Mouse (Mus musculus): ENCODE measurements around the gene Cct7. TPM values are rescaled to one million over a fixed set of nuclear protein-coding genes. Genes with fewer than 3 reads are reported as not detected.

The Cct7 gene
- total RNA-seq, 2 experiments from 2014 or later, result 203 to 224 TPM

Other genes with a start within 250 kb of the Cct7 start
- 100 to 1,000 TPM; 172 to 183 TPM for gene Sfxn5, start 118.1 kb upstream of the Cct7 start, total RNA-seq (2021)
- 10 to 100 TPM; 67.8 to 76.6 TPM for gene Rab11fip5, start 76.9 kb upstream of the Cct7 start, total RNA-seq (2021)
- gene Noto, start 27.6 kb upstream of the Cct7 start, total RNA-seq (2021), result not detected
- gene Smyd5, start 19.5 kb upstream of the Cct7 start, total RNA-seq (2021), result 10 to 100 TPM; 40.1 to 43.8 TPM
- gene Pradc1, start 456 bp downstream of the Cct7 start, total RNA-seq (2021), result 10 to 100 TPM; 24.6 to 31.4 TPM
- 100 to 1,000 TPM; 106 to 110 TPM for gene Fbxo41, start 51.5 kb downstream of the Cct7 start, total RNA-seq (2021)
- gene Egr4, start 62.1 kb downstream of the Cct7 start, total RNA-seq (2021), result 10 to 100 TPM; 37.5 to 60.8 TPM
- 10 to 100 TPM in 1 of 2 experiments, 1 to 10 TPM in 1; 6.7 to 11.0 TPM for gene Alms1, start 136.0 kb downstream of the Cct7 start, total RNA-seq (2021)